Mouse (Mus musculus) NIH3T3 (cell line): ENCODE results near the gene Dscam.

Experiments used
- DNase-seq: peaks from one replicate; pipeline ENCODE4 v3.0.0-alpha.2; 2012; ENCODE audit warnings: low read depth

Gene Dscam

GRCm38 (mm10) chr16:96651444-96651843 lies 519.1 kb downstream of the Dscam start:
- DNase-seq, result no peak

GRCm38 (mm10) chr16:96640101-96640500 lies 530.5 kb downstream of the Dscam start:
- no peak for DNase-seq

- DNase-seq, result no peak
These were observed 534.6 kb downstream of the Dscam start for GRCm38 (mm10) chr16:96635916-96636315.

GRCm38 (mm10) chr16:96634791-96635143 lies 535.8 kb downstream of the Dscam start:
- DNase-seq, result no peak

- DNase-seq, result no peak
These were observed 536.3 kb downstream of the Dscam start for GRCm38 (mm10) chr16:96634097-96634790.

- DNase-seq, result no peak
These were observed 540.3 kb downstream of the Dscam start for GRCm38 (mm10) chr16:96630241-96630640.

GRCm38 (mm10) chr16:96629623-96630022 lies 540.9 kb downstream of the Dscam start:
- DNase-seq, result no peak

- DNase-seq, result no peak
These were observed 545.1 kb downstream of the Dscam start for GRCm38 (mm10) chr16:96625468-96625867.

- DNase-seq, result no peak
These were observed 545.8 kb downstream of the Dscam start for GRCm38 (mm10) chr16:96624570-96625411.

GRCm38 (mm10) chr16:96620861-96621260 lies 549.7 kb downstream of the Dscam start:
- DNase-seq, result no peak

- no peak for DNase-seq
These were observed 550.1 kb downstream of the Dscam start for GRCm38 (mm10) chr16:96620402-96620801.

GRCm38 (mm10) chr16:96617772-96618171 lies 552.8 kb downstream of the Dscam start:
- DNase-seq, result no peak

GRCm38 (mm10) chr16:96613275-96613674 lies 557.3 kb downstream of the Dscam start:
- no peak for DNase-seq

- DNase-seq, result peak; percentile 8
These were observed 559.7 kb downstream of the Dscam start for GRCm38 (mm10) chr16:96610806-96611205.

GRCm38 (mm10) chr16:96602206-96602605 lies 568.3 kb downstream of the Dscam start:
- DNase-seq, result no peak

- no peak for DNase-seq
These were observed 569.8 kb downstream of the Dscam start for GRCm38 (mm10) chr16:96600791-96601190.

GRCm38 (mm10) chr16:96599401-96600060 lies 571.0 kb downstream of the Dscam start:
- DNase-seq, result no peak

GRCm38 (mm10) chr16:96575841-96576240 lies 594.7 kb downstream of the Dscam start:
- DNase-seq, result no peak

GRCm38 (mm10) chr16:96567428-96567827 lies 603.1 kb downstream of the Dscam start:
- no peak for DNase-seq

- DNase-seq, result no peak
These were observed 606.9 kb downstream of the Dscam start for GRCm38 (mm10) chr16:96563350-96564257.

GRCm38 (mm10) chr16:96559796-96560195 lies 610.8 kb downstream of the Dscam start:
- DNase-seq, result no peak

- no peak for DNase-seq
These were observed 612.2 kb downstream of the Dscam start for GRCm38 (mm10) chr16:96558341-96558740.
